In genomic region chr11:53351224-53351942, GRCm38 (mm10) we compare ENCODE assay signal across 8 mouse cellular contexts. TPM values are rescaled to one million over a fixed set of nuclear protein-coding genes. Genes with fewer than 3 reads are reported as not detected.
DNase-seq lines count a peak whose midpoint lies in the region; ATAC-seq and TF ChIP-seq lines count a peak whose summit lies in the region.

No protein-coding gene starts in this region.

- TF ChIP-seq CTCF in Patski (IDR thresholded peaks at IDR 0.05) = no peak
- no peak for TF ChIP-seq CTCF in left cerebral cortex, adult 2 months (IDR thresholded peaks at IDR 0.05)

- intact Hi-C loops in left cerebral cortex, adult 2 months (cut with DNase I) = loop anchor here (1.0 kb wide), 1 partner anchor 51 kb away; the partner anchor contains the start of gene Hspa4

- in situ Hi-C loops in Patski (cut with MboI; ENCODE audit: low pct_unique_long_range_greater_than_20kb) = loop anchor here (5.0 kb wide), 1 partner anchor 49 kb away; the partner anchor contains the start of gene Hspa4

- peaks cover 53% of the 10 kb centered on the region for H3K79me2 ChIP-seq in macrophage (ENCODE audit: inconsistent target)

- peak; percentile 24 for ATAC-seq in Patski
- ATAC-seq in hindbrain, embryonic 15.5 days (ENCODE audit: low FRiP score, low read depth) = no peak

- CTCF ChIA-PET in Patski (lab: Charles Lee) = no interaction called here

- H3K4me1 ChIP-seq in hindbrain, embryonic 15.5 days (replicated peaks) = peaks cover 20% of the 10 kb centered on the region

- H3K4me2 ChIP-seq in hindbrain, embryonic 15.5 days = peak overlapping the region; percentile 82

- no peaks in the 10 kb centered on the region for H3K27me3 ChIP-seq in Patski
- H3K27me3 ChIP-seq in hindbrain, embryonic 15.5 days = no peaks in the 10 kb centered on the region

- WGBS in hindbrain, embryonic 15.5 days = under 1% methylated on average over 34 of the region's 35 CpGs
- WGBS in macrophage (ENCODE audit: missing documents) = 1% methylated on average over 34 of the region's 35 CpGs

- peak overlapping the region; percentile 99 for H3K27ac ChIP-seq in hindbrain, embryonic 15.5 days (replicated peaks)
- H3K27ac ChIP-seq in left cerebral cortex, adult 2 months = peak overlapping the region; percentile 95
- H3K27ac ChIP-seq in macrophage = peak overlapping the region; percentile 66

- no peaks in the 10 kb centered on the region for H3K36me3 ChIP-seq in hindbrain, embryonic 15.5 days
- H3K36me3 ChIP-seq in macrophage (ENCODE audit: inconsistent target) = no peaks in the 10 kb centered on the region

- peak overlapping the region; percentile 100 for H3K9ac ChIP-seq in hindbrain, embryonic 15.5 days

- DNase-seq in Patski (ENCODE audit: low read depth, low spot score) = no peak
- peak; percentile 61 for DNase-seq in cerebellum, adult 9-11 months
- DNase-seq in frontal cortex, postnatal 36 days (ENCODE audit: low spot score in 2 of 2) = peak; percentile 43 to 46
- peak; percentile 42 to 44 for DNase-seq in left cerebral cortex, adult 2 months (ENCODE audit: extremely low spot score in 1 of 2, low spot score in 2 of 2)
- peak; percentile 36 for DNase-seq in retina, postnatal 7 days (ENCODE audit: low read depth, low spot score)
- DNase-seq in urinary bladder, postnatal 14 days (ENCODE audit: low spot score) = peak; percentile 40

- POLR2A ChIA-PET in Patski (lab: Charles Lee) = interaction anchor here (0.7 kb wide), 1 partner anchor 133 kb away, joined by 3 read pairs; no protein-coding TSS in a partner anchor

- H3K4me3 ChIP-seq in hindbrain, embryonic 15.5 days = peak overlapping the region; percentile 96
- peak overlapping the region; percentile 78 for H3K4me3 ChIP-seq in left cerebral cortex, adult 2 months
- peak overlapping the region; percentile 81 for H3K4me3 ChIP-seq in macrophage (ENCODE audit: inconsistent target)

- H3K9me3 ChIP-seq in hindbrain, embryonic 15.5 days = no peaks in the 10 kb centered on the region

RNA-seq across cellular contexts. Expression of gene Aff4, which starts 0.8 kb away (rescaled TPM):
- 73.6 TPM for polyA plus RNA-seq in Patski (2021)
- polyA plus RNA-seq in hindbrain, embryonic 15.5 days (2015; fragmentation: Nextera tagmentation; extraction: Ambion mirVana) = 43.9 and 63.2 TPM in 2 replicates
- 100 to 1,000 TPM; 187 to 201 TPM for total RNA-seq in left cerebral cortex, adult 2 months (2021)
- total RNA-seq in macrophage (2018; cell fraction: chromatin; rRNA removed) = 100 to 1,000 TPM; 158 to 384 (median 232) TPM
- total RNA-seq in macrophage (2018; cell fraction: cytosol; rRNA removed) = 10 to 100 TPM; 23.6 to 98.7 (median 54.9) TPM
- 100 to 1,000 TPM in 16 of 26 experiments, 10 to 100 TPM in 10; 60.0 to 236 (median 129) TPM for total RNA-seq in macrophage (2018; cell fraction: nucleus; rRNA removed)
- 21.9 to 44.8 TPM (median 33.0 TPM) in 3 replicates for polyA plus RNA-seq in macrophage (2018)

RNA-seq across cellular contexts. Expression of gene Zcchc10, which starts 26.9 kb away (rescaled TPM):
- polyA plus RNA-seq in Patski (2021) (14.4 TPM), macrophage (2018) (9.7 to 15.8 TPM (median 10.5 TPM) in 3 replicates)
- 15.0 and 15.1 TPM in 2 replicates for polyA plus RNA-seq in hindbrain, embryonic 15.5 days (2015; fragmentation: Nextera tagmentation; extraction: Ambion mirVana)
- total RNA-seq in left cerebral cortex, adult 2 months (2021) = 10 to 100 TPM; 10.4 TPM
- total RNA-seq in macrophage (2018; cell fraction: chromatin; rRNA removed) = 10 to 100 TPM in 2 of 26 experiments, 1 to 10 TPM in 22, under 1 TPM in 2; 0.75 to 11.4 (median 4.7) TPM
- 10 to 100 TPM in 17 of 26 experiments, 1 to 10 TPM in 9; 4.6 to 18.8 (median 11.2) TPM for total RNA-seq in macrophage (2018; cell fraction: cytosol; rRNA removed)
- total RNA-seq in macrophage (2018; cell fraction: nucleus; rRNA removed) = 10 to 100 TPM in 8 of 26 experiments, 1 to 10 TPM in 18; 1.3 to 19.1 (median 6.0) TPM

RNA-seq across cellular contexts. Expression of gene Hspa4, which starts 51.1 kb away (rescaled TPM):
- polyA plus RNA-seq in Patski (2021) (190 TPM), macrophage (2018) (93.1 to 460 TPM (median 147 TPM) in 3 replicates)
- 45.3 and 46.9 TPM in 2 replicates for polyA plus RNA-seq in hindbrain, embryonic 15.5 days (2015; fragmentation: Nextera tagmentation; extraction: Ambion mirVana)
- total RNA-seq in left cerebral cortex, adult 2 months (2021) = 100 to 1,000 TPM; 171 to 189 TPM
- 100 to 1,000 TPM in 17 of 26 experiments, 10 to 100 TPM in 9; 60.0 to 163 (median 111) TPM for total RNA-seq in macrophage (2018; cell fraction: chromatin; rRNA removed)
- total RNA-seq in macrophage (2018; cell fraction: cytosol; rRNA removed) = 100 to 1,000 TPM; 108 to 172 (median 132) TPM
- total RNA-seq in macrophage (2018; cell fraction: nucleus; rRNA removed) = 100 to 1,000 TPM in 19 of 26 experiments, 10 to 100 TPM in 7; 66.8 to 268 (median 124) TPM
